Mouse (Mus musculus) adrenal gland (tissue): Measurements from ENCODE around the gene Gm14326.
"Not testable (repeated sequence)": the region's sequence is repeated elsewhere in the genome, so short reads cannot be mapped to it uniquely, and the experiment has no call there.

Experiments used
- intact Hi-C: fragments of 180-260 bp; cut with DNase I; formaldehyde crosslinking; loops from one replicate; pipeline ENCODE4 v1.15.1; 2025
- long read RNA-seq, 2 experiments: library from polyadenylated mRNA; unstranded; transcript quantifications; one replicate each; pipeline ENCODE4 v2.0.0; 2020; ENCODE audit warnings: borderline replicate concordance in 1 of 2; ENCODE audit not compliant: insufficient replicate concordance in 1 of 2

Gm14326 gene
- long read RNA-seq, experiment 1, transcript Gm14326-201 (4 exons, 767 nt) = major isoform, 12 of 21 reads
- long read RNA-seq, experiment 1, partial matches to known transcripts = 0 of 21 reads
- long read RNA-seq, experiment 1, other reads (novel, unspliced or antisense) = 7 of 21 reads
- long read RNA-seq, experiment 2, transcript Gm14326-201 (4 exons, 767 nt) = major isoform, 5 of 8 reads
- long read RNA-seq, experiment 2, partial matches to known transcripts = 0 of 8 reads
- long read RNA-seq, experiment 2, other reads (novel, unspliced or antisense) = 0 of 8 reads

DNA sequence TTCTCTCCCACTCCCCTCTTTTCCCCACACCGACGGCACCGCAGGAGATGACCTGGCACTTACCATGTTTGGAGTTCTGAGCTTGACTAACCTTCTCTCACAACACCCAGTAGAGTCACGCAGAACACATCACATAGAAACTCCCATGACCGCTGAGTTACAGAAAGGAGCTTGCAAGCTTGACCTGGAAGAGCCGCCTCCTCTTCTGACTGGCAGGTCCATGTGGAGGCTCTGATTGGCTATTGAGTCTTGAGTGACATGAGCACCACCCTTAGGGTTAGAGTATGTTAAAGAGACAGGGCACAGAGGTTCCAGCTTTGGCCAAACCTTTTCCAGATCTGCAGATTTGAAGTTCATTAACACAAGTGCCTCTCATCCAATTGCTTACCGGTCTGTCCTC is at the start of gene Gm14326:
Gm14326 (minus strand) TSS at position 153 of the 400 bp plus-strand sequence.
- intact Hi-C loops = not testable (repeated sequence)

DNA sequence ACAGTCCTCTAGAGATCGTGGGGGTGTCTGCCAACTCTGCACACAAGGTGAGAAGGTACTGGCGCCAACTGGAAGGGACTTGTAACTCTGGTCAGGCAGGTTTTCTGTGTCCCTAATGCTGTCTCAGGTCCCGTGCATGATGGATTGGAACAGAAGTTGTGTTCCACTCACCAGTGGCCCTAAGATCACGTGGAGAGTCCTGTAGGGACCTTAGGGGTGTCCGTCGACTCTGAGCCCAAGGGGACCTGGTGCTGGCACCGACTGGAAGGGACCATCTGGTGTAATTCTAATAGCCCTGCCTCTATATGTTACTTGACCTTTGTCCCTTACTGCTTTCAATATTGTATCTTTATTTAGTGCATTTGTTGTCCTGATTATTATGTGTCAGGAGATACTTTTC is 17.7 kb upstream of the Gm14326 start:
- intact Hi-C loops = not testable (repeated sequence)

DNA sequence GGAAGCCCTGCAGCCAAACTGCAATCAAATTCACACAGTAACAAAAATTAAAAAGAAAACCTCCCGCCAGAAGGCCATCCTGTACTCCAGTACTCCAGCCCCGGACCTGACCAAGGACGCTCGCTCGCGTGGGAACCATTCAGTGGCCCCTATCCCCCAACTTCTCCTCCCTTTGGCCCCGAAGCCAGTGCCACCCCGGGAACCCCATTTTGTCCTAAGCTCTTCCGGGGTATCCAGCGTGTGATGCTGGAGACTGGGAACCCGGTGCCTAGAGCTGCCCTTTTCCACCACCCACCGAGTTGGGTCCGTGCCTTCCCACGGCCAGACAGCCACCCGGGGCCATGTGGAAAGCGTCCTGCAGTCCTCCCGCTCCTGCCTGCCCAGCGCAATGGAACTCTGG is 363 bp downstream of the Gm14326 start:
- intact Hi-C loops = not testable (repeated sequence)

DNA sequence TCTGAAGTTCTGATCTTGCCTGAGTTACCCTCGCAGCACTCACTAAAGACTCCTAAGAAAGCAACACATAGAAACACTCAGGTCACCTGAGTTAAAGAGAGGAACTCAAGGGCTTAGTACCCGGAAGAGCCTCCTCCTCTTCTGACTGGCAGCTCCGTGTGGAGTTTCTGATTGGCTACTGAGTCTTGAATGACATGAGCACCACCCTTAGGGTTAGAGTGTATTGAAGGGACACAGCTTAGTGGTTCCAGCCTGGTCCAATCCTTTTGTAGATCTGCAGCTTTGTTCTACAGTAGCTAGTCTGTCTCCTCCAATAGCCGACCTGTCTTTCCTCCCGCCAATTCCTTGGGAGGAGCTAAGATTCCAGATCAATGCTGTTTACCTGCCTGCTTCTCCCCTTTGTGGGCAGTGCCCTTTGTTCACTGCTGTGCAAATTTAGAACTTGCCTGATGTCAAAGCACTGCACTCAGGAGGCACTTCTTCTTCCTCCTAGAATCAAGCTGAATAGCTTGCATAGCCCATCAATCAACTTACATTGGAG is 31.5 kb downstream of the Gm14326 start, which contains the start of gene Zfp972:
Zfp972 (minus strand) TSS at position 51 of the 541 bp plus-strand sequence.
- intact Hi-C loops = not testable (repeated sequence)

DNA sequence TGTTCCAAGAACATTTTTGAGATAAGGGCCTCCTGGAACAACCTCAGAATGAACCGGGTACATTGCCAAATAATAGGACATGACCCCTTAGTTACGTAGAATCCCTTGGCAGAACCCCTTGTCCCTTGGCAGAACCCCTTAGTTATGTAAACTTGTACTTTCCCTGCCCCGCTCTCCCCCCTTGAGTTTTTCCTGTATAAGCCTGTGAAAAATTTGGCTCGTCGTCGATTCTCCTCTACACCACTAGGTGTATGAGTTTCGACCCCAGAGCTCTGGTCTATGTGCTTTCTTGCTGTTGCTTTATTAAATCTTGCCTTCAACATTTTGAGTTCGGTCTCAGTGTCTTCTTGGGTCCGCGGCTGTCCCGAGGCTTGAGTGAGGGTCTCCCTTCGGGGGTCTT is 53.8 kb downstream of the Gm14326 start:
- intact Hi-C loops = not testable (repeated sequence)

DNA sequence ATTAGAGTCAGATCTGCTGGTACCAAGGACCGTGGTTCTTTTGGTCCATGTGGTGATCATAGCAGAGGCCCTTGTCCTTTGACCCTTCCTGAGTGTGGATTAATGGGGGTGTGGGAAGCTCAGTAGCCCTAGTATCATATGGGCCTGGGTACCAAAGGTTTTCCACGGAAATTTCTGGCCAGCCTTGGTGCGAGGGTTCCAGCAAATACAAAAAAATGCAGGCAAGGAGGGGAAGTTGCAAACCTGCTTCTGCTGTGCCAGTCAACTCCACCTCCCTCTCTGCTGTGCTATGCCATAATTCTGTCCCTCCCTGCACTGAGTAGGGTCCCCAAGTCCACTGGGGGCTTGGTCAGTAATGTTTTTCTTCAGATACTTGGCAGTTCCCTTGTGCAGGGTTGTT is 58.9 kb downstream of the Gm14326 start:
- intact Hi-C loops = not testable (repeated sequence)

DNA sequence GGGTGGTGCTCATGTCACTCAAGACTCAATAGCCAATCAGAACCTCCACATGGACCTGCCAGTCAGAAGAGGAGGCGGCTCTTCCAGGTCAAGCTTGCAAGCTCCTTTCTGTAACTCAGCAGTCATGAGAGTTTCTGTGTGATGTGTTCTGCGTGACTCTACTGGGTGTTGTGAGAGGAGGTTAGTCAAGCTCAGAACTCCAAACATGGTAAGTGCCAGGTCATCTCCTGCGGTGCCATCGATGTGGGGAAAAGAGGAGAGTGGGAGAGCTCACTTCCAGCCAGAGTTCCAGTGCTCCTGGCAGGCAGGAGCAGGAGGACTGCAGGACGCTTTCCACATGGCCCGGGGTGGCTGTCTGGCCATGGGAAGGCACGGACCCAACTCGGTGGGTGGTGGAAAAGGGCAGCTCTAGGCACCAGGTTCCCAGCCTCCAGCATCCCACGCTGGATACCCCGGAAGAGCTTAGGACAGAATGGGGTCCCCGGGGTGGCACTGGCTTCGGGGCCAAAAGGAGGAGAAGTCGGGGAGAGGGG is 60.0 kb downstream of the Gm14326 start, which contains the start of gene Gm14327:
Gm14327 (plus strand) TSS at position 51 of the 533 bp plus-strand sequence.
- intact Hi-C loops = not testable (repeated sequence)

DNA sequence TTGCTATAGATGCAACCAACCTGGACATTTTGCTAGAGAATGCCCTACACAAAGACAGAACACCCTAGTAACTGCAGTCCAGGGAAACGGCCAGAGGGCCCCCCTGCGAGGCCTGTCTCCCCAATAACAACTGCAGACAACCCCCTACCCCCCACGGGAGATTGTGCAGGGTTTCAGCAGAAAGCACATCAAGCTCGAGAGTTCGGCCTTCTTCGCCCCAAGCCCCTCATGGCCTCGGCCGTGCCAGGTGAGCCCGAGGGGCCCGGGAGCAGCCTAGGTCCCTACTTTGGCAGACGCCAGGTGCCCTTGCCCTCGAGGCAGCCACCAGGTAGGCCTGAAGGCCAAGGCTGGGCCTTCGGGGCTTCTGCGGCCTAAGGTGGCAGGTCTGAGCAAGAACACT is 69.4 kb downstream of the Gm14326 start:
- intact Hi-C loops = not testable (repeated sequence)
